Mouse (Mus musculus) kidney, adult 2 months (tissue): ENCODE data around the gene Obp2a. TPM values are rescaled to one million over a fixed set of nuclear protein-coding genes. Genes with fewer than 3 reads are reported as not detected.

Source experiments
- DNase-seq: peaks from one replicate; pipeline ENCODE4 v3.0.0; 2021
- H3K27ac ChIP-seq: fragments of 200-500 bp; 2 replicates; pipeline ENCODE4 v1.5.1; 2012; ENCODE audit warnings: low read depth, low read length, control low read depth, inconsistent platforms; ENCODE audit not compliant: insufficient read depth
- H3K27me3 ChIP-seq: fragments of 200-500 bp; replicated peaks from 2 replicates; pipeline ENCODE4 v1.6.1; 2012; ENCODE audit warnings: mild to moderate bottlenecking, moderate library complexity, low read length, inconsistent platforms; ENCODE audit not compliant: control insufficient read depth, insufficient read depth
- H3K36me3 ChIP-seq: fragments of 200-500 bp; 2 replicates; pipeline ENCODE4 v1.6.1; 2012; ENCODE audit warnings: mild to moderate bottlenecking, moderate library complexity, low read length, inconsistent platforms; ENCODE audit not compliant: control insufficient read depth, insufficient read depth
- H3K4me1 ChIP-seq: fragments of 200-500 bp; 2 replicates; pipeline ENCODE4 v1.6.1; 2011; ENCODE audit warnings: low read length; ENCODE audit not compliant: control insufficient read depth, insufficient read depth
- H3K4me3 ChIP-seq: fragments of 200-500 bp; 2 replicates; pipeline ENCODE4 v1.5.1; 2011; ENCODE audit warnings: mild to moderate bottlenecking, low read depth, low read length, control low read depth; ENCODE audit not compliant: insufficient read depth
- CTCF ChIP-seq: fragments of 200-500 bp; conservative IDR thresholded peaks from 2 replicates; pipeline ENCODE4 v1.5.1; 2011; ENCODE audit warnings: low read depth, mild to moderate bottlenecking, control low read depth, low read length, moderate library complexity, mixed read lengths; ENCODE audit not compliant: insufficient read depth, insufficient read length
- POLR2A ChIP-seq: fragments of 200-500 bp; IDR thresholded peaks from one replicate; pipeline ENCODE4 v1.6.1; 2011; ENCODE audit warnings: low read depth, low read length, control low read depth
- WGBS: fragments of 180-500 bp; shearing (Covaris S2); methylation state at CpG from one replicate; pipeline ENCODE4 v1.1.7; 2018; 5-methylcytosine and 5-hydroxymethylcytosine counted together
- polyA plus RNA-seq: library from polyadenylated mRNA; depleted of rRNA; stranded (reverse); fragments of >200 nt; gene quantifications from 2 replicates; pipeline ENCODE4 v1.2.3, GENCODE M21; 2012

The Obp2a gene
- polyA plus RNA-seq, 1 experiment = not detected

DNA sequence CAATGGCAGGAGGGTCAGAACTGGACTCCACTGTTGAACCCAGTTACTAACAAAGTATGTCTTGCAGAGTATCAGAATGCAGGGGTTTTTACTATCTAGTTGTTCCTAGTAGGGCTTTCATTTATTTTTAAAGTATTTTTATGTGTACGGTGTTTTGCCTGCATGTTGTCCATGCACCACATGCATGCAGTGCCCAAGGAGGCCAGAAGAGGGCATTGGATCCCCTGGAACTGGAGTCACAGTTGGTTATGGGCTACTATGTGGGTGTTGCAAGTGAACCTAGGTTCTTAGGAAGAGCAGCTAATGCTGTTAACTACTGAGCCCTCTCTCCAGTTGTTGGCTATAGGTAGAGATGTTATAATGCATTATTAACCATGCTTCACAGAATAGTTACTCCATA, 36.3 kb upstream of the Obp2a start:
- H3K4me3 ChIP-seq = no peak overlapping the region
- TF ChIP-seq CTCF (peak; percentile 76), POLR2A (no peak)
- no peaks in the 10 kb centered on the region for H3K4me1 ChIP-seq
- 36% methylated on average over 1 of the region's 1 CpGs for WGBS
- no peaks in the 10 kb centered on the region for H3K27me3 ChIP-seq
- peak; percentile 57 for DNase-seq
- no peaks in the 10 kb centered on the region for H3K36me3 ChIP-seq
- no peak overlapping the region for H3K27ac ChIP-seq

DNA sequence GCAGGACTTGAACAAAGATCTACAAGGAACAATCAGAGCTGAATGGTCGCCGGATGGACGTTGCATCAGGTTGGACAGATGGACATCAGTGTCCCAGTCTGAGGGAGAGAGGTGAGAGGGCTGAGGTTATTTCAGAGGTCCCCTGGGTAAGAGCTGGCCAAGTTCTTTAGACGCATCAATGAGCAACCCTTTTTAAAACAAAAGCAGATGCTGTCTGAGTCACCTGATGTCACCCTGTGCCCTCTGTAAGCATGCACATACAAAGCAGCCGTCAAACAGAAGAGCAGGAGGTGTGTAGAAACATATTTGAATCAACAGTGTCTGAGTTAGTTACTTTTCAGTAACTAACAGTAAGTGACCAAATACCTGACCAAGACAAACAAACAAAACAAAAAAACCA, 35.7 kb upstream of the Obp2a start:
- WGBS = 71% methylated on average over 5 of the region's 5 CpGs
- no peak for TF ChIP-seq POLR2A
- no peak for TF ChIP-seq CTCF
- H3K27me3 ChIP-seq = no peaks in the 10 kb centered on the region

DNA sequence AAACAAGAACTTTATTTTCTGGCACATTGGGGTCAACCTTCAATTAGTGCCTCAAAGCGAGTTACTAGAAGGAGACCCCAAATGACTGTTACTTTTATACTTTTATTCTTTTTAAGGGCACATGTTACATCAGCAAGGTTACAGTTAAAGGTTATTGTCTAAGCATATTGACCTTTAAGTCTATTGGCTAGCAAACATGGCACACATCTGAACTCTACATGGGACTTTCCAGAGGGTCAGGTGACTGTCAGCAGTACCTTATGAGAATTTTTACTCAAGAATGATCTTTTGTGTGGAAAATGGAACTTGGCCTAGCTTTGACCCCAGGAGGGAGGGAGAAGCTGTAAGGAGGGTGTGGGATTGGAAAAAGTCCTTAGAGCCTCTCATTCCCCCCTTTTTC, 33.3 kb upstream of the Obp2a start:
- TF ChIP-seq CTCF (no peak), POLR2A (no peak)
- Histone ChIP-seq H3K27ac (no peak overlapping the region), H3K4me3 (no peak overlapping the region), H3K4me1 (no peaks in the 10 kb centered on the region), H3K36me3 (no peaks in the 10 kb centered on the region), H3K27me3 (no peaks in the 10 kb centered on the region)
- 81% methylated on average over 1 of the region's 1 CpGs for WGBS
- no peak for DNase-seq

More for the DNA sequence above, 35.7 kb upstream of the Obp2a start:
- no peak overlapping the region for H3K27ac ChIP-seq
- no peaks in the 10 kb centered on the region for H3K36me3 ChIP-seq
- no peaks in the 10 kb centered on the region for H3K4me1 ChIP-seq
- H3K4me3 ChIP-seq = no peak overlapping the region
- no peak for DNase-seq

DNA sequence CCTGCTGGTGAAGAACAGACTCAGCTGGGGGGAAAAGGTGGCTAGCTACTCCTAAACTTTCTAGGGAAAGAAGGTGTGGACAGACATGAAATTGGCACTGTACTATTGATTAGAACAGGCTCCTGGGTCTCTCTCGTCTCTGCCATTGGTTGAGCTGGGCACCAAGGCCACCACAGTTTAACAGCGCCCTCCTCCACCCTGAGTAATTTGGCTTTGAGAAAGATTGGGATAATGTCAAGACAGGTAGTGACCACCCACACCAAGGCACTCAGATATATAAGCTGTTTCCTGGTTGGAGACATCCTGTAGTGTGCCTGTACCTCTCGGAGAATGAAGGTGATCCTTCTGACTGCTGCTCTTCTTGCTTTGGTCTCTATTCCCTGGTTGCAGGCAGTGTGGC, 23.4 kb upstream of the Obp2a start, which contains the start of gene Lcn6:
TSS of gene Lcn6 (plus strand) at position 301 of the 400 bp plus-strand sequence.
- WGBS = 88% methylated on average over 3 of the region's 3 CpGs
- no peaks in the 10 kb centered on the region for H3K4me1 ChIP-seq
- no peak for TF ChIP-seq CTCF
- no peak for TF ChIP-seq POLR2A
- H3K36me3 ChIP-seq = no peaks in the 10 kb centered on the region
- no peak within 1 kb of the TSS for H3K4me3 ChIP-seq
- no peaks in the 10 kb centered on the region for H3K27me3 ChIP-seq
- H3K27ac ChIP-seq = no peak within 1 kb of the TSS
- no peak for DNase-seq

DNA sequence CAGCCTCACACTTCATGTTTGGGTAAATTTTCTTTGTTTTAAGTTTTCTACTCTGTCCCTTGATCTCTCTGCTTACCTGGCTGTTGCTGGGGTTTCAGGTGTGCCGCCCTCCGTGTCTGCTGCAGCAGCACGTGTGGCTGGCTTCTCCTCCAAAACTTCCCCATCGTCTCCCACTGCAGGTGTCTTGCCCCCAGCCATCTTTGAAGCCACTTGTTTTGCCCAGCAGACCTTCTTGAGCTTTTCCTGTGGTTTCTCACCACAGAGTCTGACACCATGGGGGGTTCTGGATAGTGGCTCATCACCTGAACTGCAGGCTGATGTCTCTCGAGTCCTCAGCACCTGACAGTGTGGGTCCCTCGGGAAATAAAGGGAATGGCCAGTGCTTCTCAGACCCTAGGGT, 20.3 kb upstream of the Obp2a start:
- H3K4me1 ChIP-seq = no peaks in the 10 kb centered on the region
- DNase-seq = no peak
- no peaks in the 10 kb centered on the region for H3K36me3 ChIP-seq
- WGBS = 89% methylated on average over 6 of the region's 6 CpGs
- TF ChIP-seq CTCF (no peak), POLR2A (no peak)
- no peak overlapping the region for H3K27ac ChIP-seq
- no peaks in the 10 kb centered on the region for H3K27me3 ChIP-seq
- no peak overlapping the region for H3K4me3 ChIP-seq

DNA sequence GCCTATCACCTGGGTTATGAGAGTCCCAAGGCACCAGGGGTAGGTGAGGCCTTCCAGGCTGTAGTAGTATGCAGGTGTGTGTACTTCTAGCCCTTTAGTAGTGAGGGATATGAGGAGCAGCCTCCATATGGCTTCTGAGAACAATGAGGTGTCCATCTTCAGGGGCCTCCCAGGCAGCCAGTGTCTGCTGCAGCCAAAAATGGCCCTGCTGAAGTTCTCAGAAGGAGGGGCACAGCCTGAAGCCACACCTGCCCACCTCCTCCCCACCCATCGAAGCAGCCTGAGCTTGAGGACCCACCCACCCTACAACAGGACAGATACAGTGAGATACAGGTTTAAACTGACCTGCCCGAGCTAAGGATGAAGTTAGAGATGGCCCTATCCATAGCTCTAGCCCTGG, 17.4 kb upstream of the Obp2a start, which contains the start of gene Lcn10:
TSS of gene Lcn10 (plus strand) at position 301 of the 400 bp plus-strand sequence.
- DNase-seq = no peak
- 75% methylated on average over 2 of the region's 2 CpGs for WGBS
- H3K36me3 ChIP-seq = no peaks in the 10 kb centered on the region
- TF ChIP-seq CTCF = no peak
- TF ChIP-seq POLR2A = no peak
- no peaks in the 10 kb centered on the region for H3K4me1 ChIP-seq
- no peak within 1 kb of the TSS for H3K27ac ChIP-seq
- H3K27me3 ChIP-seq = no peaks in the 10 kb centered on the region
- no peak within 1 kb of the TSS for H3K4me3 ChIP-seq

DNA sequence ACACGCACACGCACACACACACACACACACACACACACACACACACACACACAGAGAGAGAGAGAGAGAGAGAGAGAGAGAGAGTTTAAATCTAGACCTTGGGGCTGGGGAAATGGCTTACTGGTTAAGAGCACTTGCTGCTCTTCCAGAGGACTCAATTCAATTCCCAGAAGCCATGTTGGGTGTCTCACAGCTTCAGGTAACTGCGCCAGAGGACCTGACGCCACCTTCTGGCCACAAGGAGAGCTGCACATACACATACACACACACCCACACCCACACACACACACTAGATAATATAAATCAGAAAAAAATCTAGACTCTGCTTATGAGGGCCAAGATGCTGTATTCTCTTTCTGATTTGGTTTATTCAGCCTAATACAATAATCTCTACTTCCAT, 12.9 kb upstream of the Obp2a start:
- TF ChIP-seq CTCF = no peak
- TF ChIP-seq POLR2A = no peak
- no peaks in the 10 kb centered on the region for H3K27me3 ChIP-seq
- H3K27ac ChIP-seq = no peak overlapping the region
- no peaks in the 10 kb centered on the region for H3K4me1 ChIP-seq
- WGBS = 65% methylated on average over 4 of the region's 4 CpGs
- DNase-seq = no peak
- H3K4me3 ChIP-seq = no peak overlapping the region
- no peaks in the 10 kb centered on the region for H3K36me3 ChIP-seq
